Mouse (Mus musculus) ES-E14 (cell line): ENCODE measurements around the gene Tmem86b.

ENCODE experiments used
- CHD2 ChIP-seq: IDR thresholded peaks from 2 replicates; pipeline ENCODE4 v1.6.1; 2014; ENCODE audit warnings: mild to moderate bottlenecking, low read depth, low read length, inconsistent platforms
- HCFC1 ChIP-seq: IDR thresholded peaks from 2 replicates; pipeline ENCODE4 v1.6.1; 2012; ENCODE audit warnings: low read length, inconsistent platforms, borderline replicate concordance; ENCODE audit not compliant: insufficient read depth
- ZC3H11A ChIP-seq: IDR thresholded peaks from 2 replicates; pipeline ENCODE4 v1.6.1; 2012; ENCODE audit warnings: low read depth, mild to moderate bottlenecking, inconsistent platforms, low read length, borderline replicate concordance

DNA sequence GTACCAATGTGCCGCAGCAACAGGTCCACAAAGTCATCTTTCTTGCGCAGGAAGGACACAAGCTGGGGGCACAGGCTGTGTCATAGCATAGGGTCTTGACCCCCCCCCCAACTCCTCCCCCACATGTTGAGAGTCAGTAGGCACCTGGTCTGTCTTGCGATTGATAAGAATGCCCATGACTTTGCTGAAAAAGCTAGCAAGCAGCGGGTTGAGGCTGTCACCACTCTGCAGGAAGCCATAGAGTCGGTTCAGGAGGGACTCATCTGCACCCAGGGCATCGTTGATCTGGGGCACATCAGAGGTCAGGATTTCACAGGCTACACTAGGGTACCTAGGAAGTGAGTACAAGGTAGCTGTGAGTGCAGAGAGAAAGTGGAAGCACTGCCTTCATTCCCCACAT lies 12.0 kb upstream of the Tmem86b start:
- TF ChIP-seq ZC3H11A (no peak), HCFC1 (no peak), CHD2 (no peak)
